Mouse (Mus musculus): ENCODE data around the gene Psmd13.
"Not testable (repeated sequence)": the region's sequence is repeated elsewhere in the genome, so short reads cannot be mapped to it uniquely, and the experiment has no call there.

DNA sequence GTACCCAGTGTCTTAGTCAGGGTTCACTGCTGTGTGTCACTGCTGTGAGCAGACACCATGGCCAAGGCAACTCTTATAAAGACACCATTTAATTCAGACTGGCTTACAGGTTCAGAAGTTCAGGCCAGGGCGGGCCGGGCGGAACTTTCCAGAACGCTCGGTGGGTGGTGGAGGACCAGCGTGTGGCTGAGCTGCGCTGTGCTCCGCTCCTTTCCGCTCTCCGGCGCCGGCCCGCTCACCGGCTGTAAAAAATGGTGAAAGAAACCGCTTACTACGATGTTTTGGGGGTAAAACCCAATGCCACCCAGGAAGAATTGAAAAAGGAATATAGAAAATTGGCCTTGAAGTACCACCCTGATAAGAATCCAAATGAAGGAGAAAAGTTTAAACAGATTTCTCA lies 8.9 kb downstream of the Psmd13 start:
- TF ChIP-seq POLR2A (IDR thresholded peaks at IDR 0.05; ENCODE audit: insufficient read depth, low read depth, low read length); EP300 (IDR thresholded peaks at IDR 0.05; ENCODE audit: insufficient read depth, low read depth, low read length); CTCF (IDR thresholded peaks at IDR 0.05): not testable (repeated sequence)

Data from heart, adult 2 months (tissue).